Mouse (Mus musculus) liver, adult 2 months (tissue): ENCODE measurements around the gene En2.

Experiments used
- CTCF ChIP-seq: fragments of 200-500 bp; IDR thresholded peaks from 2 replicates; pipeline ENCODE4 v1.5.1; 2011; ENCODE audit warnings: low read depth, low read length, control low read depth
- POLR2A ChIP-seq: fragments of 200-500 bp; IDR thresholded peaks from 2 replicates; pipeline ENCODE4 v1.6.1; 2011; ENCODE audit warnings: low read length, control low read depth; ENCODE audit not compliant: insufficient read depth; ENCODE audit errors: extremely low read depth

- TF ChIP-seq CTCF = no peak
- TF ChIP-seq POLR2A = no peak
Measured at GRCm38 (mm10) chr5:28211651-28212310, 46.3 kb downstream of the En2 start.
